In genomic region chr5:123556451-123556850, GRCm38 (mm10) we compare ENCODE assay signal across 10 mouse cellular contexts. TPM values are rescaled to one million over a fixed set of nuclear protein-coding genes. Genes with fewer than 3 reads are reported as not detected.
DNase-seq lines count a peak whose midpoint lies in the region; ATAC-seq and TF ChIP-seq lines count a peak whose summit lies in the region.
"Had no signal": no experiment of that assay in that cellular context is flagged by ENCODE, and none has a peak within 500 bp of the region (broad histone marks: within the 10 kb centered on the region; RNA-seq: fewer than 3 reads in every experiment).

No protein-coding gene starts in this region.

- no peak for ATAC-seq in lung, embryonic 14.5 days (ENCODE audit: insufficient read depth)
- no peak for ATAC-seq in lung, postnatal 0 days
- no peak for ATAC-seq in granulocyte monocyte progenitor cell, adult 5-6 weeks (replicated peaks; ENCODE audit: poor library complexity, severe bottlenecking)

- no peak overlapping the region for H3K9ac ChIP-seq in lung, embryonic 14.5 days
- H3K9ac ChIP-seq in lung, postnatal 0 days (replicated peaks; ENCODE audit: low read depth), result no peak overlapping the region
- H3K9ac ChIP-seq: embryonic facial prominence, embryonic 15.5 days had no signal

- H3K4me2 ChIP-seq in lung, embryonic 14.5 days, result no peak overlapping the region
- H3K4me2 ChIP-seq in lung, postnatal 0 days (replicated peaks; ENCODE audit: low read depth, low read length), result no peak overlapping the region
- H3K4me2 ChIP-seq: embryonic facial prominence, embryonic 15.5 days had no signal

- 72% methylated on average over 2 of the region's 2 CpGs for WGBS in lung, embryonic 14.5 days
- 48% methylated on average over 2 of the region's 2 CpGs for WGBS in lung, postnatal 0 days

- H3K4me1 ChIP-seq in lung, embryonic 14.5 days (ENCODE audit: insufficient read depth), result no peaks in the 10 kb centered on the region
- no peaks in the 10 kb centered on the region for H3K4me1 ChIP-seq in lung, postnatal 0 days (ENCODE audit: insufficient read depth, low read depth, low read length)
- H3K4me1 ChIP-seq: embryonic facial prominence, embryonic 15.5 days had no signal

- no peaks in the 10 kb centered on the region for H3K9me3 ChIP-seq in lung, embryonic 14.5 days (ENCODE audit: low read depth, low read length)
- no peaks in the 10 kb centered on the region for H3K9me3 ChIP-seq in lung, postnatal 0 days (ENCODE audit: low read length)
- H3K9me3 ChIP-seq: embryonic facial prominence, embryonic 15.5 days had no signal

- no peak overlapping the region for H3K4me3 ChIP-seq in lung, embryonic 14.5 days (ENCODE audit: low read depth, low read length)
- no peak overlapping the region for H3K4me3 ChIP-seq in lung, postnatal 0 days (ENCODE audit: low read depth, low read length)
- H3K4me3 ChIP-seq in gastrocnemius, adult 2 months, result no peak overlapping the region
- H3K4me3 ChIP-seq: embryonic facial prominence, embryonic 15.5 days had no signal

- intact Hi-C loops in gastrocnemius, adult 2 months (cut with DNase I), result no loop called here
- intact Hi-C loops in left cerebral cortex, postnatal 4 days (cut with DNase I), result no loop called here

- peaks cover 49% of the 10 kb centered on the region for H3K36me3 ChIP-seq in lung, embryonic 14.5 days (ENCODE audit: insufficient read depth)
- peaks cover under 1% of the 10 kb centered on the region; the same call in 1 of the 2 replicates for H3K36me3 ChIP-seq in lung, postnatal 0 days (ENCODE audit: insufficient read depth, low read length)

- DNase-seq in adrenal gland, adult (ENCODE audit: inconsistent age in 2 of 2, low spot score in 1 of 2), result peak; percentile 75 to 81
- no peak for DNase-seq in adrenal gland, postnatal 4 days (ENCODE audit: low spot score in 2 of 2)
- peak; percentile 6 for DNase-seq in lung, embryonic 14.5 days
- DNase-seq in lung, postnatal 0 days (ENCODE audit: low spot score), result no peak
- DNase-seq in gastrocnemius, adult 2 months, result peak; percentile 87
- DNase-seq in left cerebral cortex, postnatal 4 days, result peak; percentile 84
- no peak for DNase-seq in T-cell, adult 2 months (ENCODE audit: low spot score)
- DNase-seq: lung, adult 18-20 months had no signal

- no peak for TF ChIP-seq EP300 in lung, postnatal 0 days (IDR thresholded peaks at IDR 0.05)

- no peak overlapping the region for H3K27ac ChIP-seq in lung, embryonic 14.5 days (ENCODE audit: low read depth)
- H3K27ac ChIP-seq in lung, postnatal 0 days (ENCODE audit: low read length), result no peak overlapping the region
- H3K27ac ChIP-seq in gastrocnemius, adult 2 months, result no peak overlapping the region
- H3K27ac ChIP-seq: embryonic facial prominence, embryonic 15.5 days had no signal

- TF ChIP-seq CTCF in lung, embryonic 14.5 days (IDR thresholded peaks at IDR 0.05; ENCODE audit: low read depth), result no peak
- TF ChIP-seq CTCF in lung, postnatal 0 days (IDR thresholded peaks at IDR 0.05), result no peak
- TF ChIP-seq CTCF in gastrocnemius, adult 2 months (IDR thresholded peaks at IDR 0.05), result no peak

- no peaks in the 10 kb centered on the region for H3K27me3 ChIP-seq in lung, embryonic 14.5 days (ENCODE audit: insufficient read depth, low read length)
- H3K27me3 ChIP-seq in lung, postnatal 0 days (replicated peaks; ENCODE audit: insufficient read depth, low read length), result no peaks in the 10 kb centered on the region
- H3K27me3 ChIP-seq: embryonic facial prominence, embryonic 15.5 days had no signal

RNA-seq across cellular contexts. Expression of gene Vps33a, which starts 16.4 kb away (rescaled TPM):
- total RNA-seq in adrenal gland, postnatal 4 days (2021), result 10 to 100 TPM; 53.5 to 55.4 TPM
- 27.8 and 28.2 TPM in 2 replicates for polyA plus RNA-seq in lung, embryonic 14.5 days (2014; fragmentation: Nextera tagmentation; extraction: Ambion mirVana)
- 18.9 and 19.4 TPM in 2 replicates for polyA plus RNA-seq in lung, postnatal 0 days (2015; fragmentation: Nextera tagmentation; extraction: Ambion mirVana)
- 10 to 100 TPM; 34.0 to 36.7 TPM for total RNA-seq in gastrocnemius, adult 2 months (2021)
- total RNA-seq in left cerebral cortex, postnatal 4 days (2021), result 10 to 100 TPM; 71.2 to 83.2 TPM
- 23.1 and 39.0 TPM in 2 replicates for total RNA-seq in granulocyte monocyte progenitor cell, adult 5-6 weeks (2014; fragmentation: Nextera tagmentation)
- total RNA-seq in granulocyte monocyte progenitor cell, adult 5-6 weeks (2017), result 21.7 and 23.9 TPM in 2 replicates

RNA-seq across cellular contexts. Expression of gene Gm49027, which starts 31.2 kb away (rescaled TPM):
- 10 to 100 TPM; 22.5 to 31.9 TPM for total RNA-seq in adrenal gland, postnatal 4 days (2021)
- polyA plus RNA-seq in lung, embryonic 14.5 days (2014; fragmentation: Nextera tagmentation; extraction: Ambion mirVana), result 0.53 and 0.62 TPM in 2 replicates
- 1.9 and 2.1 TPM in 2 replicates for polyA plus RNA-seq in lung, postnatal 0 days (2015; fragmentation: Nextera tagmentation; extraction: Ambion mirVana)
- total RNA-seq in gastrocnemius, adult 2 months (2021), result under 1 TPM in 1 of 2 experiments, not detected in 1; 0.36 TPM
- 1 to 10 TPM; 6.4 to 8.3 TPM for total RNA-seq in left cerebral cortex, postnatal 4 days (2021)
- total RNA-seq in granulocyte monocyte progenitor cell, adult 5-6 weeks (2014; fragmentation: Nextera tagmentation), result not detected in 2 replicates
- not detected in 2 replicates for total RNA-seq in granulocyte monocyte progenitor cell, adult 5-6 weeks (2017)

RNA-seq across cellular contexts. Expression of gene Diablo, which starts 32.5 kb away (rescaled TPM):
- total RNA-seq in adrenal gland, postnatal 4 days (2021), result 10 to 100 TPM; 91.8 to 92.2 TPM
- 108 and 110 TPM in 2 replicates for polyA plus RNA-seq in lung, embryonic 14.5 days (2014; fragmentation: Nextera tagmentation; extraction: Ambion mirVana)
- polyA plus RNA-seq in lung, postnatal 0 days (2015; fragmentation: Nextera tagmentation; extraction: Ambion mirVana), result 74.3 and 75.9 TPM in 2 replicates
- 10 to 100 TPM; 37.7 to 47.7 TPM for total RNA-seq in gastrocnemius, adult 2 months (2021)
- 10 to 100 TPM; 42.1 to 47.8 TPM for total RNA-seq in left cerebral cortex, postnatal 4 days (2021)
- total RNA-seq in granulocyte monocyte progenitor cell, adult 5-6 weeks (2014; fragmentation: Nextera tagmentation), result 29.0 and 61.6 TPM in 2 replicates
- total RNA-seq in granulocyte monocyte progenitor cell, adult 5-6 weeks (2017), result 54.6 and 62.5 TPM in 2 replicates

RNA-seq across cellular contexts. Expression of gene B3gnt4, which starts 46.2 kb away (rescaled TPM):
- total RNA-seq in adrenal gland, postnatal 4 days (2021), result under 1 TPM; 0.48 to 0.56 TPM
- 0.16 and 0.39 TPM in 2 replicates for polyA plus RNA-seq in lung, embryonic 14.5 days (2014; fragmentation: Nextera tagmentation; extraction: Ambion mirVana)
- polyA plus RNA-seq in lung, postnatal 0 days (2015; fragmentation: Nextera tagmentation; extraction: Ambion mirVana), result 1.1 and 1.6 TPM in 2 replicates
- total RNA-seq in gastrocnemius, adult 2 months (2021), result not detected
- 1 to 10 TPM; 1.5 to 2.4 TPM for total RNA-seq in left cerebral cortex, postnatal 4 days (2021)
- total RNA-seq in granulocyte monocyte progenitor cell, adult 5-6 weeks (2014; fragmentation: Nextera tagmentation), result not detected in 2 replicates
- total RNA-seq in granulocyte monocyte progenitor cell, adult 5-6 weeks (2017), result not detected in 2 replicates

Comparison
In these comparisons a context has a peak if more than half of its experiments do, and no peak if none do; other contexts are left out.
1. DNase-seq: peak in adrenal gland, adult (2 of 2), lung, embryonic 14.5 days (single experiment), gastrocnemius, adult 2 months (single experiment) and left cerebral cortex, postnatal 4 days (single experiment); none in adrenal gland, postnatal 4 days (0 of 2), lung, postnatal 0 days (single experiment) and T-cell, adult 2 months (single experiment).
2. RNA of gene Gm49027, which starts 31.2 kb away (total RNA-seq): 22.5 to 31.9 TPM in adrenal gland, postnatal 4 days and 6.4 to 8.3 TPM in left cerebral cortex, postnatal 4 days; 0.36 TPM in gastrocnemius, adult 2 months and not detected in granulocyte monocyte progenitor cell, adult 5-6 weeks; every median in the first group is over 4 times any median in the second.